Mouse (Mus musculus) liver, adult 2 months (tissue): ENCODE measurements at regions not wholly inside any gene's neighbourhood (a gene's known extent, or its start where the extent isn't known, plus 50 kb on each side); places are given as distances from the start of the nearest gene placed in this dataset.

Experiments used
- CTCF ChIP-seq: fragments of 200-500 bp; IDR thresholded peaks from 2 replicates; pipeline ENCODE4 v1.5.1; 2011; ENCODE audit warnings: low read depth, low read length, control low read depth
- POLR2A ChIP-seq: fragments of 200-500 bp; IDR thresholded peaks from 2 replicates; pipeline ENCODE4 v1.6.1; 2011; ENCODE audit warnings: low read length, control low read depth; ENCODE audit not compliant: insufficient read depth; ENCODE audit errors: extremely low read depth

DNA sequence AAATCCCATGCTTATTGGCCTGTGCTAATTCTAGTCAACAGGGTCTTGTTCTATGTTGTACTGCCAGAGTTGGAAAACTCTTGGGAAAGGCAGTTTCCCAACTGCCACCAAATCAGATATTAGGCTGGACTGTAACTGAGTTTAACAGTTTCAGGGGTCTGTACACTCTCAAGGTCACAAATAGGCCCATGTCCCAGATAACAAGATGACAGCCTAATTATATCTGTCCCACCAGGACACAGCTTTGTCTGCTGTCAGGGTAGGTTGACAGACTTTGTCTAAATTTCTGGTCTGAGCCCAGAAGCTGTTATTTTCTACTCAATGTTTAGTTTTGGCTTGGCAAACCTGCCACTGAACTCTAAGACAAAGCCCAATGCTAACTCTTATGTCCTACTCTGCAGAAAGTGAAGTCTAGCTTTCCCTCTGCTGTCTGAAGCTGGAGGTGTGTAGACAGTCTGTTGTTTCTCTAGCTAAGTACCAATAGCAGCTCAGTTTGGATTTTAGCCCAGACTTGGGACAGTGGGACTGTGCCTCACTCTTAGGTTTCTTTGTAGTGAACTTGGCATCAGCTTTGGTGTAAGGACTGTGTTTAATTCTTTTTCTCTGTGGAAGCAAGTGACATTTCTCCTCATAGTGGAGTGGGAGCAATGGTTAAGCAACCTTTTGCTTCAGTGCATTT, 453.8 kb downstream of the Zfp352 start:
- TF ChIP-seq CTCF, result no peak
- no peak for TF ChIP-seq POLR2A
